Mouse (Mus musculus) stomach, embryonic 14.5 days (tissue): ENCODE data around the gene Rhbdf2. TPM values are rescaled to one million over a fixed set of nuclear protein-coding genes. Genes with fewer than 3 reads are reported as not detected.
A peak's percentile ranks its signal among the peaks of the same experiment; 100 is the strongest.

Experiments
- ATAC-seq: fragments of 200-750 bp; cut with Nextera tagmentation; 2 replicates; pipeline ENCODE4 v1.8.0; 2017; ENCODE audit warnings: low read depth, moderate TSS enrichment; ENCODE audit not compliant: insufficient number of reproducible peaks, insufficient read depth, low FRiP score
- H3K27ac ChIP-seq: fragments of 300-500 bp; sonication (generic); 2 replicates; pipeline ENCODE4 v1.5.1; 2014; ENCODE audit warnings: mild to moderate bottlenecking, low read length, moderate library complexity, mixed read lengths
- H3K27me3 ChIP-seq: fragments of 300-500 bp; sonication (generic); 2 replicates; pipeline ENCODE4 v1.6.1; 2014; ENCODE audit warnings: low read length, control low read depth, mixed read lengths; ENCODE audit not compliant: control insufficient read depth, insufficient read depth
- H3K36me3 ChIP-seq: fragments of 300-500 bp; sonication (generic); 2 replicates; pipeline ENCODE4 v1.6.1; 2014; ENCODE audit warnings: mild to moderate bottlenecking, control low read depth, low read length, moderate library complexity, mixed read lengths; ENCODE audit not compliant: control insufficient read depth, insufficient read depth
- H3K4me1 ChIP-seq: fragments of 300-500 bp; sonication (generic); 2 replicates; pipeline ENCODE4 v1.6.1; 2014; ENCODE audit warnings: low read length, control low read depth, mixed read lengths; ENCODE audit not compliant: control insufficient read depth, insufficient read depth
- H3K4me2 ChIP-seq: fragments of 300-500 bp; sonication (generic); replicated peaks from 2 replicates; pipeline ENCODE4 v1.6.1; 2014; ENCODE audit warnings: low read depth, low read length, control low read depth
- H3K4me3 ChIP-seq: fragments of 300-500 bp; sonication (generic); 2 replicates; pipeline ENCODE4 v1.5.1; 2014; ENCODE audit warnings: low read depth, low read length, control low read depth
- H3K9ac ChIP-seq: fragments of 300-500 bp; sonication (generic); replicated peaks from 2 replicates; pipeline ENCODE4 v1.6.1; 2014; ENCODE audit warnings: low read depth, mild to moderate bottlenecking, control low read depth, low read length, moderate library complexity, mixed read lengths
- H3K9me3 ChIP-seq: fragments of 300-500 bp; sonication (generic); 2 replicates; pipeline ENCODE4 v1.6.1; 2016; ENCODE audit warnings: low read depth, low read length, control low read depth; ENCODE audit not compliant: control insufficient read depth
- WGBS: fragments of 180-500 bp; shearing (Covaris S2); extraction: QIAGEN DNeasy Blood & Tissue Kit; methylation state at CpG from one replicate; pipeline ENCODE4 v1.1.7; 2014; 5-methylcytosine and 5-hydroxymethylcytosine counted together
- polyA plus RNA-seq: library from polyadenylated mRNA; unstranded; fragments of >200 nt; fragmentation: Nextera tagmentation; extraction: Ambion mirVana; gene quantifications from 2 replicates; pipeline ENCODE4 v1.2.1, GENCODE M21; 2014

Gene Rhbdf2
- polyA plus RNA-seq, 1 experiment from 2014 or later = 4.5 TPM

- Histone ChIP-seq H3K4me3 (no peak overlapping the region), H3K27ac (no peak overlapping the region), H3K4me2 (no peak overlapping the region), H3K27me3 (no peaks in the 10 kb centered on the region), H3K9ac (no peak overlapping the region), H3K36me3 (no peaks in the 10 kb centered on the region), H3K4me1 (peaks cover 25% of the 10 kb centered on the region; the same call in 1 of the 2 replicates), H3K9me3 (no peaks in the 10 kb centered on the region)
- no peak for ATAC-seq
- WGBS = 65% methylated on average over 16 of the region's 16 CpGs
Observed at GRCm38 (mm10) chr11:116656348-116657191, 29.8 kb upstream of the Rhbdf2 start.

- H3K9me3 ChIP-seq = no peaks in the 10 kb centered on the region
- WGBS = 4% methylated on average over 28 of the region's 28 CpGs
- H3K36me3 ChIP-seq = no peaks in the 10 kb centered on the region
- peaks cover 18% of the 10 kb centered on the region; the same call in 1 of the 2 replicates for H3K4me1 ChIP-seq
- ATAC-seq = no peak
- peak within 1 kb of the TSS; percentile 91 for H3K4me2 ChIP-seq
- H3K9ac ChIP-seq = peak within 1 kb of the TSS; percentile 28; the same call in 1 of the 2 replicates
- H3K27ac ChIP-seq = no peak within 1 kb of the TSS
- H3K4me3 ChIP-seq = peak within 1 kb of the TSS; percentile 53
- H3K27me3 ChIP-seq = no peaks in the 10 kb centered on the region
Observed at GRCm38 (mm10) chr11:116654255-116654821, 27.5 kb upstream of the Rhbdf2 start, which contains the start of gene Cygb. TSS of gene Cygb (minus strand) at chr11:116654313.

GRCm38 (mm10) chr11:116653709-116654221 is 26.9 kb upstream of the Rhbdf2 start:
- Histone ChIP-seq H3K4me2 (peak overlapping the region; percentile 91), H3K36me3 (no peaks in the 10 kb centered on the region), H3K4me3 (peak overlapping the region; percentile 53), H3K9ac (peak overlapping the region; percentile 28; the same call in 1 of the 2 replicates), H3K9me3 (no peaks in the 10 kb centered on the region), H3K27ac (no peak overlapping the region), H3K27me3 (no peaks in the 10 kb centered on the region), H3K4me1 (peaks cover 24% of the 10 kb centered on the region; the same call in 1 of the 2 replicates)
- no peak for ATAC-seq
- WGBS = under 1% methylated on average over 46 of the region's 47 CpGs

DNA sequence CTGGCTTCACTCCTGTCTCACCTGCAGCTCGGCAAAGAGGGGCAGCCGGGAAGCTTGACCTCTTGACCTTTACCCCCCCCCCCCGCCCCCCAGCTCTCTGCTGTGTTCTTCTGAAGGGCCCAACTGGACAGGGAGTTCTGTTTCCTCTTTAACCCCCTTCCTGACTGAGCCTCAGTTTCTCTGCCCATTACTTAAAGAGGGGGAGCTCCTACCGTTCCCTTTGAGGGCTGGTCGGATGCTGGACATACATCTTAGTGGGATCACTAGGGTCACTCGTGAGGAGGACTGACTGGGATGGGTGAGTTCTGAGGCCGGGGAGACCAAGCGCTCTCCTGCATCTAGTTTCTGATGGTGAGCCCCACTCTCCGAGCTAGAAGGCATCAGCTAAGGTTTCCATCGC is 26.4 kb upstream of the Rhbdf2 start, which contains the start of gene Prcd:
TSS of gene Prcd (plus strand) at position 301 of the 400 bp plus-strand sequence.
- H3K4me2 ChIP-seq = peak within 1 kb of the TSS; percentile 91

GRCm38 (mm10) chr11:116652330-116653098 is 25.7 kb upstream of the Rhbdf2 start:
- Histone ChIP-seq H3K9ac (no peak overlapping the region), H3K4me1 (peaks cover 34% of the 10 kb centered on the region), H3K27ac (no peak overlapping the region), H3K27me3 (no peaks in the 10 kb centered on the region), H3K4me3 (peak overlapping the region; percentile 53), H3K36me3 (no peaks in the 10 kb centered on the region), H3K4me2 (peak overlapping the region; percentile 91), H3K9me3 (no peaks in the 10 kb centered on the region)
- no peak for ATAC-seq
- WGBS = 64% methylated on average over 25 of the region's 25 CpGs

More for the DNA sequence above, 26.4 kb upstream of the Rhbdf2 start, which contains the start of gene Prcd:
- no peak for ATAC-seq
- H3K4me1 ChIP-seq = peaks cover 29% of the 10 kb centered on the region; the same call in 1 of the 2 replicates
- H3K27me3 ChIP-seq = no peaks in the 10 kb centered on the region
- H3K36me3 ChIP-seq = no peaks in the 10 kb centered on the region
- no peaks in the 10 kb centered on the region for H3K9me3 ChIP-seq
- 6% methylated on average over 10 of the region's 10 CpGs for WGBS
- H3K27ac ChIP-seq = no peak within 1 kb of the TSS
- H3K4me3 ChIP-seq = peak within 1 kb of the TSS; percentile 53
- peak within 1 kb of the TSS; percentile 28; the same call in 1 of the 2 replicates for H3K9ac ChIP-seq

DNA sequence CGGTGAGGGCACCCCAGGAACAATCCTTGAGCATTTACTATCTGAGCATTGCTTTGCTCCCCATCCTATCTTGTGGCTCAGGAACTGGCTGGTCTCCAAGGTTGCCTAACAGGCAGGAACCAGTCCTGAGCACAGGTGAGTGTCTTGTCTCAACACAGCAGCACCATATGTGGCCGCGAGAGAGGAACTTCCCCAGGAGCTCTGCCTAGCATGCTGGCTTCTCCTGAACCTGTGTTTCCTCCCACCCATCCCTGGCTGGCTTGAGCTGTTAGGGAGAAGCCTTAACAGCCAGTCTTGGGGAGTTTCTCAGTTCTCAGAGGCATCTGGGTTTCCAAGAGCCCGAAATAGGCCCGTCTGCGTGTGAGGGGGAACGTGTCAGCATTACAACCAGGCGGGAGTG is 24.5 kb upstream of the Rhbdf2 start:
- H3K4me3 ChIP-seq = no peak overlapping the region
- no peak overlapping the region for H3K4me2 ChIP-seq
- no peak overlapping the region for H3K27ac ChIP-seq
- H3K9ac ChIP-seq = no peak overlapping the region
- H3K36me3 ChIP-seq = no peaks in the 10 kb centered on the region
- H3K9me3 ChIP-seq = no peaks in the 10 kb centered on the region
- H3K4me1 ChIP-seq = peaks cover 36% of the 10 kb centered on the region
- WGBS = 83% methylated on average over 8 of the region's 8 CpGs
- ATAC-seq = no peak
- H3K27me3 ChIP-seq = no peaks in the 10 kb centered on the region

DNA sequence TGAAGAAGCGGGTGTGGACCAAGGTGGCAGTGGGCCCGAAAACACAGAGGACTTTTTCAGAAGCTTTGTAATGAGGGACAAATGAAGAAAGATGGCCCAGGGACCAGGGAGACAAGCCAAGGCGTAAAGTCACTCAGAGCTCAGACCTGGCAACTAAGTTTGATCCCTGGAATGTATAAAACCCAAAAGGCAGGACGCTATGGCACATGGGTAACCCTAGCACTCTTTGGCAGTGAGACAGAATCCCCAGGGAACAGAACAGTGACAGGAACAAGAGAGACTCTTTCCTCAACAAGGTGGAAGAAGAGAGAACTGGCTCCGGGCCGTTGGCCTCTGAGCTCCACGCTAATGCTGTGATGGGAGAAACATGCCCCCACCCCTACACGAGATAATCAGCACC is 24.0 kb upstream of the Rhbdf2 start:
- Histone ChIP-seq H3K27ac (no peak overlapping the region), H3K9me3 (no peaks in the 10 kb centered on the region), H3K4me2 (no peak overlapping the region), H3K9ac (no peak overlapping the region), H3K36me3 (no peaks in the 10 kb centered on the region), H3K27me3 (no peaks in the 10 kb centered on the region), H3K4me3 (no peak overlapping the region), H3K4me1 (peaks cover 39% of the 10 kb centered on the region)
- ATAC-seq = no peak
- WGBS = 88% methylated on average over 8 of the region's 8 CpGs
